Mouse (Mus musculus) hindbrain, embryonic 16.5 days (tissue): ENCODE measurements around the gene St7. TPM values are rescaled to one million over a fixed set of nuclear protein-coding genes. Genes with fewer than 3 reads are reported as not detected.

Experiments
- ATAC-seq: fragments of 200-750 bp; cut with Nextera tagmentation; 2 replicates; pipeline ENCODE4 v1.8.0; 2017; ENCODE audit warnings: moderate TSS enrichment, moderate library complexity
- H3K27ac ChIP-seq: fragments of 300-500 bp; sonication (generic); 2 replicates; pipeline ENCODE4 v1.5.1; 2014; ENCODE audit warnings: low read depth, mild to moderate bottlenecking, control low read depth, low read length, moderate library complexity
- H3K27me3 ChIP-seq: fragments of 300-500 bp; sonication (generic); replicated peaks from 2 replicates; pipeline ENCODE4 v1.6.1; 2014; ENCODE audit warnings: low read length; ENCODE audit not compliant: control insufficient read depth, insufficient read depth
- H3K36me3 ChIP-seq: fragments of 300-500 bp; sonication (generic); 2 replicates; pipeline ENCODE4 v1.6.1; 2014; ENCODE audit warnings: mild to moderate bottlenecking, low read length, moderate library complexity, mixed read lengths; ENCODE audit not compliant: control insufficient read depth, insufficient read depth
- H3K4me1 ChIP-seq: fragments of 300-500 bp; sonication (generic); 2 replicates; pipeline ENCODE4 v1.6.1; 2014; ENCODE audit warnings: low read depth, low read length; ENCODE audit not compliant: control insufficient read depth, insufficient read depth
- H3K4me2 ChIP-seq: fragments of 300-500 bp; sonication (generic); 2 replicates; pipeline ENCODE4 v1.6.1; 2014; ENCODE audit warnings: mild to moderate bottlenecking, low read length, control low read depth, moderate library complexity
- H3K4me3 ChIP-seq: fragments of 300-500 bp; sonication (generic); 2 replicates; pipeline ENCODE4 v1.5.1; 2014; ENCODE audit warnings: mild to moderate bottlenecking, low read length, control low read depth, moderate library complexity
- H3K9ac ChIP-seq: fragments of 300-500 bp; sonication (generic); 2 replicates; pipeline ENCODE4 v1.6.1; 2014; ENCODE audit warnings: low read depth, mild to moderate bottlenecking, control low read depth, low read length, moderate library complexity
- H3K9me3 ChIP-seq: fragments of 300-500 bp; sonication (generic); 2 replicates; pipeline ENCODE4 v1.6.1; 2014; ENCODE audit warnings: mild to moderate bottlenecking, low read length, moderate library complexity; ENCODE audit not compliant: control insufficient read depth
- WGBS: fragments of 180-500 bp; shearing (Covaris S2); extraction: QIAGEN DNeasy Blood & Tissue Kit; methylation state at CpG from one replicate; pipeline ENCODE4 v1.1.7; 2014; 5-methylcytosine and 5-hydroxymethylcytosine counted together
- polyA plus RNA-seq: library from polyadenylated mRNA; unstranded; fragments of >200 nt; fragmentation: Nextera tagmentation; extraction: Ambion mirVana; gene quantifications from 2 replicates; pipeline ENCODE4 v1.2.1, GENCODE M21; 2015

St7 gene
- polyA plus RNA-seq, 1 experiment from 2014 or later: 50.8 TPM

DNA sequence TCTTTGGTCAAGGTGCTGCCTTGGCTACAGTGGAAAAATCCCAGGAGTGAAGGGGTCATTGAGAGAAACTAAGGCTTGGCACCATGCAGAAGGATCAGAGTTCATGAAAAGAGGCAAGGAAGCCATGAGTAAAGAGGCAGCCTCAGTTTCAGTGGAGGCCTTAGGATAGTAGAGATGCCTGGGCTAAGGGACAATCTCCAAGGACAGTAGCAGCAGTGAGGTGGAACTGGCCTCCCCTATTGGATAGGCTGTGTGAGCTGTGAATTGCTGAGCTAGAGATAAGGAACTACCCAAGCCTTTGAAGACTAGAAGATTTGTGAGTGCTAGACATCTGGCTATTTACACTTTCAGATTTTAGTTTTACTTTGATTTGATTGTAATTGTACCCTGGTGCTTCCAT, 278.7 kb downstream of the St7 start:
- no peak overlapping the region for H3K27ac ChIP-seq
- no peaks in the 10 kb centered on the region for H3K9me3 ChIP-seq
- H3K36me3 ChIP-seq: no peaks in the 10 kb centered on the region
- no peak for ATAC-seq
- H3K4me3 ChIP-seq: no peak overlapping the region
- no peak overlapping the region for H3K4me2 ChIP-seq
- no peak overlapping the region for H3K9ac ChIP-seq
- H3K27me3 ChIP-seq: no peaks in the 10 kb centered on the region
- no peaks in the 10 kb centered on the region for H3K4me1 ChIP-seq

- H3K9ac ChIP-seq: no peak overlapping the region
- no peak overlapping the region for H3K4me3 ChIP-seq
- no peak for ATAC-seq
- 57% methylated on average over 3 of the region's 3 CpGs for WGBS
- H3K27ac ChIP-seq: no peak overlapping the region
- no peaks in the 10 kb centered on the region for H3K4me1 ChIP-seq
- no peaks in the 10 kb centered on the region for H3K27me3 ChIP-seq
- no peaks in the 10 kb centered on the region for H3K36me3 ChIP-seq
- no peak overlapping the region for H3K4me2 ChIP-seq
- H3K9me3 ChIP-seq: no peaks in the 10 kb centered on the region
Observed at GRCm38 (mm10) chr6:17974416-17974815, 281.7 kb downstream of the St7 start.

DNA sequence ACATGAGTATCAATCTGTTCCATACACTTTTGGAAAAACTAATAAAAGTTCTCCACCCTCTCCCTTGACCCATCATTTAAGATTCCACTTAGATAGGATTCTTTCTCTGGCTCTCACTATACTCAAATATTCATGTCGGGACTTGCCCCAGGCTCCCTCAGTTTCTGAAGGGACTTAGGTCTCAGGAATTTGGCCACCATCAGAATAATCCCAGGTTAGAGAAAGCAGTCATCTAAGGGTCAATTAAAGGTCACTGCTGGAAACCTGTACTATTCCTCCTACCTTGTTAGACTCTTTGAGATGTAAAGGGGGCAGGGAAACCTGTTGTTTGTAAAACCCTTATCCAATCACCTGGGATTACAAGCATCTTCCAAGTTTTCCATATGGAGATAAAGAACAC, 284.4 kb downstream of the St7 start:
- 53% methylated on average over 1 of the region's 1 CpGs for WGBS
- H3K27me3 ChIP-seq: no peaks in the 10 kb centered on the region
- no peak overlapping the region for H3K4me2 ChIP-seq
- no peaks in the 10 kb centered on the region for H3K36me3 ChIP-seq
- ATAC-seq: no peak
- H3K4me3 ChIP-seq: no peak overlapping the region
- H3K9ac ChIP-seq: no peak overlapping the region
- no peak overlapping the region for H3K27ac ChIP-seq
- H3K9me3 ChIP-seq: no peaks in the 10 kb centered on the region
- no peaks in the 10 kb centered on the region for H3K4me1 ChIP-seq

- H3K27me3 ChIP-seq: no peaks in the 10 kb centered on the region
- no peak for ATAC-seq
- no peak overlapping the region for H3K4me2 ChIP-seq
- H3K4me1 ChIP-seq: no peaks in the 10 kb centered on the region
- no peaks in the 10 kb centered on the region for H3K36me3 ChIP-seq
- H3K9me3 ChIP-seq: no peaks in the 10 kb centered on the region
- H3K27ac ChIP-seq: no peak overlapping the region
- WGBS: 76% methylated on average over 5 of the region's 5 CpGs
- no peak overlapping the region for H3K9ac ChIP-seq
- H3K4me3 ChIP-seq: no peak overlapping the region
Observed at GRCm38 (mm10) chr6:17978324-17978723, 285.6 kb downstream of the St7 start.

GRCm38 (mm10) chr6:17978881-17979280, 286.1 kb downstream of the St7 start:
- Histone ChIP-seq H3K9me3 (no peaks in the 10 kb centered on the region), H3K36me3 (no peaks in the 10 kb centered on the region), H3K4me1 (no peaks in the 10 kb centered on the region), H3K4me3 (no peak overlapping the region), H3K9ac (no peak overlapping the region), H3K27ac (no peak overlapping the region), H3K4me2 (no peak overlapping the region), H3K27me3 (no peaks in the 10 kb centered on the region)
- WGBS: 82% methylated on average over 3 of the region's 3 CpGs
- no peak for ATAC-seq

DNA sequence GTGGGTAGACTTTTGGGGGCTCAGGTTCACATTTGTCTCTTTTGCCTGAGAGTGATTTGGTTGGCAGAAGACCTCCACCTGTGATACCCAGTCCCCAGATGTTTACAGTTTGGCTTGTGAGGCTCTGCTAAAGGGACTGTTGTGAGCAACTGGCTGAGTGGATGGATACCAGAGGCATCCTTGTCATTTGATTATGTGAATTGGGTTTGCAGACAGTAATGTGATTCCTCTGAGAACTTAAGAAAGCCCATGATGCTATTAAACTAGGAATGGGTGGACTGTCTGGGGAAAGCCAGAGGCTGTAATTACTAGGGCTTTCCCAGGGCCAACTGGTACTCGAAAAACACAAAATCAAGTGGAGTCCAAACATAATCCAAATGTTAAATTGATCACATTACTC, 286.6 kb downstream of the St7 start:
- Histone ChIP-seq H3K9ac (no peak overlapping the region), H3K36me3 (no peaks in the 10 kb centered on the region), H3K4me2 (no peak overlapping the region), H3K27me3 (no peaks in the 10 kb centered on the region), H3K9me3 (no peaks in the 10 kb centered on the region), H3K4me1 (no peaks in the 10 kb centered on the region), H3K4me3 (no peak overlapping the region), H3K27ac (no peak overlapping the region)
- WGBS: 86% methylated on average over 1 of the region's 1 CpGs
- ATAC-seq: no peak

DNA sequence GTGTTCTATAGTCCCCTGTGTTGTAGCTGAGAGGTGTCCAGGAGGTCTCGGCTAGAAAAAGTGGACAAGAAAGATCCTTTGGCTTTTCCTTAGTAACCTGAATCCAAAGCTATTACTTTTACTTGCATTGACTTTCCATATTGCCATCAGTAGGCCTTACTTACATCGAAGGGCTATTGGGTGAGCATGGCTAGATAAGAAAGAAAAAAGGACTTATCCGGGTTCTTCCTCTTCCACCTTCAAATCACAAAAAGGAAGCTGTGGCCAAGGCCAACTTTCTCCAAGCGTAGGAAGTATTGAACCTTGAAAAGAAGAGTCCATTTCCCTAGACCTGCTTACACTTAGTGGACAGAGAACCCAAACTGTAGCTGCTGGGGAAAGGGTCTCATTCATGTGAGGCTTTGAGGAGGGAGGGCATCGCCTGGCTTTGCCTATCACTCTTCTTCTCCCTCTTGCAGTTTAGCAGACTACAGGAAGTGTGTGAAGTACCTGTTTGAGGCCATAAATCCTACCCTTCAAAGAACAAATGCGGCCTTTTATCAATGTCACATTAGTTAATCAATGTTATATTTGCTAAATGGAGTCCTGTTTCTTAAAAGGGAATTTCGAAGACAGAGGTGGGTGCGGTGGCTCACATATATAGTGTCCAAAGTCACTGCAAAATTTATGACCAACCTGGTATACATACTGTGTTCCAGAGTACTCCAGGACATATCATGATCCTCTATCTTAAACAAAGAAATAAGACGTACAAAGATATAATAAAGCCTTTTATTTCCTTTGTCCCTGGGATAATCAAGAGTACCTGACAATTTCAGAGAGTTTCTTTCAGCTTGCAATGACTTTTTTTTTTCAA, 297.7 kb downstream of the St7 start:
- Histone ChIP-seq H3K27ac (no peak overlapping the region), H3K36me3 (no peaks in the 10 kb centered on the region), H3K27me3 (no peaks in the 10 kb centered on the region), H3K4me1 (no peaks in the 10 kb centered on the region), H3K9me3 (no peaks in the 10 kb centered on the region), H3K4me3 (no peak overlapping the region), H3K4me2 (no peak overlapping the region), H3K9ac (no peak overlapping the region)
- WGBS: 94% methylated on average over 9 of the region's 9 CpGs
- no peak for ATAC-seq

DNA sequence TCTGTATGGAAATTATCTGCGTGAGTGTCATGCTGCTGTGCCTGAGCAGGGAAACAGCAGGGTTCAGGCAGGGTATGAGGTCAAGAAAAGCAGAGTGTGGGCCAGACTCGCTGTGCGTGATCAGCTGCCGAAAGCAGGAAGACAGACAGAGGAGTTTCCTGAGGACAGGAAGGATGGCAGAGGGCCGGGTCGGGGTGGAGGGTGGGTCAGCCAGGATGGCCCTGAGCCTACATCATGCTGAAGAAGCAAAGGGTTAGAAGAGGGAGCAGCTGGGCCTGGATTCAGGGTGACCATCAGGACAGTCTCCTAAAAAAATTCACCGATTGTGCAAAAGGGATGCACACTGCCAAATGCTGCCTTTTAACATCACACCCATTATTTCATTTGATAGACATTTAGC, 298.9 kb downstream of the St7 start:
- H3K9ac ChIP-seq: no peak overlapping the region
- H3K4me3 ChIP-seq: no peak overlapping the region
- H3K4me1 ChIP-seq: no peaks in the 10 kb centered on the region
- ATAC-seq: no peak
- H3K27me3 ChIP-seq: no peaks in the 10 kb centered on the region
- H3K9me3 ChIP-seq: no peaks in the 10 kb centered on the region
- H3K27ac ChIP-seq: no peak overlapping the region
- WGBS: 61% methylated on average over 7 of the region's 7 CpGs
- no peaks in the 10 kb centered on the region for H3K36me3 ChIP-seq
- H3K4me2 ChIP-seq: no peak overlapping the region
